Mouse (Mus musculus): ENCODE data around the gene Zdhhc17.

- TF ChIP-seq CTCF (IDR thresholded peaks at IDR 0.05; ENCODE audit: borderline replicate concordance, insufficient read depth, low read length) (no peak), POLR2A (IDR thresholded peaks at IDR 0.05; ENCODE audit: low read depth, low read length) (no peak)
Measured at GRCm38 (mm10) chr10:111050511-111050910, 40.6 kb upstream of the Zdhhc17 start.

Data from embryonic fibroblast, embryonic 13.5 days (primary cell).